Mouse (Mus musculus) adipose tissue, adult 10 weeks (tissue): Measurements from ENCODE around the gene Txnl4b. TPM values are rescaled to one million over a fixed set of nuclear protein-coding genes. Genes with fewer than 3 reads are reported as not detected.

Experiments used
- polyA plus RNA-seq: library from polyadenylated mRNA; stranded (reverse); fragments of 350-450 nt; fragmentation: Illumina TruSeq; extraction: RNeasy Lipid Tissue Mini Kit (QIAGEN cat#74804); gene quantifications from one replicate; pipeline ENCODE4 v1.2.3, GENCODE M21; 2014; ENCODE audit warnings: low read depth, low replicate concordance

Gene Txnl4b
- polyA plus RNA-seq, result 12.3 TPM

DNA sequence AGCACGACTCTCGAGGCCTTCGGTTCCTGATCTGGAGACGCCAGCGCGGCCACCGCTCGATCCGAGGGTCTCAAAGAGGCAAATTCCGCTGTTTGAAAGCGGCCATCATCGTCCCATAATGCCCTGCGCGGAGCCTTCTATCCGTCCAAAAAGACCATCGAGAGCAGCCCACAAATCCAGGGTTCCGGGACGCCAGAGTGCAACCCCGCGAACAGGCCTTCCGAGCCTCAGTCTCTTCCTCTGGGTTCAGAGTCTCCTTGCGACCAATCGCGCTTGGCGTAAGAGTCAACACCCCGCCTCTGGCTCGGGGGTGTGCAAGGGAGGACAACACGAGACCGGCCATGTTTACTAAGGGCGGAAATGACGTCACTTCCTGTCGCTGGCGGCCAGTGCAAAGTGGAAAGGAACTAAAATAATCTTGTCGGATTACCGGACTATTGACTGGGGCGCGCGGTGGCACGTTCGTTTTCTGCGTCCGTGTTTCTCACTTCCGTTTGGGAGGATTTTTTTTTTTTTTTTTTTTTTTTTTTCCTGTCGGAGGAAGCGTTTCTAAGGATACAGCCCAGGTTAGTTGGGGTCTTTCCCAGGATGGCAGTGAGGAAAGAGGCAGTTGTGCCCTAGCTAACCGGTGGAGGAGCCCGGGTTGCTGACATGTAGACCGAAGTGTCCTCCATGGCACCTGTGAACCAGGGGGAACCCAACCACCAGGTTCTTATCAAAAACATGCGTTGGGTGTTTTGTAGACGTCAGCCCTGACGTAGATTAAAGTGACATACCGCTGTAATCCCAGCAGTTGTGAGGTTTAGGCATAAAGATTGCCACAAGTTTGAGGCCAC lies at the start of gene Txnl4b, which contains the start of gene Dhx38:
Gene Txnl4b, plus strand, starts transcription at position 395 of the 836 bp plus-strand sequence.
Gene Dhx38, minus strand, starts transcription at position 364 of the 836 bp plus-strand sequence.

DNA sequence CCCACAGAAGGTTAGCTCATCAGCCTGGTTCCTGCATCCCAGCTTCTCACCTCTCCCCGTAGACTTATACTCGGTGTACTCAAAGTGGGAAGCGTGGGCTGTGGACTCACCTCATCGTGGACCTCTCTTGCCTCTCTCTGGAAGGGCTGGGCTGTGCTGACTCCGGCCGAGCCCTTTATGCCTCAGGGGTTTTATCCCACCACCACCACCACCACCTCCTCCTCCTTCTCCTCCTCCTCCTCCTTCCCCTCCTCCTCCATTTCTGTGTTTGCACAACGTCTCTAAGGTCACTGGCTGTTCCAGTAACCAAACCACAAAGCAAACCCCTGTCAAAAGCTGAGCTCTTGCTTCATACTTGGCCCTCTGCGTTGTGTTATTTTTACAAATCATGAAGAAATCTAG lies 13.2 kb downstream of the Txnl4b start, which contains the start of gene Hp:
Gene Hp, minus strand, starts transcription at position 273 of the 402 bp plus-strand sequence.

DNA sequence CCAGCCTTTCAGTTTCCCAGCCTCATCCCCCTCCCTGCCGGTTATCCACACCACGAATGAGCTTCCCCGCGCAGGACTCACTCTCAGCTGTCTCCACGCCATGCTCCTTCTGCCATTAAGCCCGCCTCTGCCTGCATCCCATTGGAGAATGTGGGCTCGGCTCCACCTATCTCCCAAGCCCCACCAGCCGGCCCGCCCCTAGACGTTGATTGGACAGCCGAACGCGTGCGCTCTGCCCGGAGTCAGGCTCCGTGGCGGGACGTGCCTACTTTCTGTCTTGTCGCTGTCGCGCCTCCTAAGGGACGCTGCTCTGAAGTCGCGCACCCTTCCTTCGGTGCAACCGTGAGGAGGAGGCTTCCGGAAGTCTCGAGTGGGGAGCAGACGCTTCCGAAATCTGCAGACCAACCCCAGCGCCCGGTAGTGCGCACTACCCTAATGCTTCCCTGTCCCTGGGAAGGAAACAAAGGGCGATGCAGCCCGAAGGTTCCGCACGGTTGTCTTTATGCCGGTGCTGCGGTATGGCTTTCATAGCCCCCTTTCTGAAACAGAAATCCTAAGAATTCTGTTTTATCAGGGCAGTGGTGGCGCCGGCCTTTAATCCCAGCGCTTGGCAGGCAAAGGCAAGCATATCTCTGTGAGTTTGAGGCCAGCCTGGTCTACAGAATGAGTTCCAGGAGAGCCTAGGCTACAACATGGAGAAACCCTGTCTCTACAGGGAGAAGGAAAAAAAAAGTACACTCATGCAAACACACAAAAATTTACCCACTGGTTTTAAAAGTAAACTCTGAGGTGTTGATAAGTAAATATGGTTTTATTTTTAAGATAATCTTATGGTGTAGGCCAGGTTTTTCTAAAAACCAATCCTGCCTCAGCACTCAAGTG lies 42.8 kb downstream of the Txnl4b start, which contains the start of gene Dhodh:
Gene Dhodh, minus strand, starts transcription at position 403 of the 882 bp plus-strand sequence.

GRCm38 (mm10) chr8:109614243-109615210 lies 48.8 kb downstream of the Txnl4b start, which contains the start of gene Pkd1l3:
TSS of gene Pkd1l3 (plus strand) at chr8:109614517.

Other genes starting within 250 kb of the Txnl4b start
- gene Pmfbp1, start 71.9 kb upstream of the Txnl4b start, polyA plus RNA-seq, result 7.3 TPM
- gene Dhx38, start within 50 bp of the Txnl4b start, polyA plus RNA-seq, result 16.6 TPM
- gene Hp, start 13.3 kb downstream of the Txnl4b start, polyA plus RNA-seq, result 1,860 TPM
- 18.5 TPM for gene Dhodh, start 42.8 kb downstream of the Txnl4b start, polyA plus RNA-seq
- 1.2 TPM for gene Pkd1l3, start 48.6 kb downstream of the Txnl4b start, polyA plus RNA-seq
- 74.1 TPM for gene Ist1, start 127.4 kb downstream of the Txnl4b start, polyA plus RNA-seq
- 11.2 TPM for gene Zfp821, start 139.7 kb downstream of the Txnl4b start, polyA plus RNA-seq
- 14.7 TPM for gene Atxn1l, start 171.8 kb downstream of the Txnl4b start, polyA plus RNA-seq
- 63.7 TPM for gene Ap1g1, start 212.7 kb downstream of the Txnl4b start, polyA plus RNA-seq